Mouse (Mus musculus) urinary bladder, postnatal 25 days (tissue): ENCODE data around the gene Pcbp3.
"Not testable (repeated sequence)": the region's sequence is repeated elsewhere in the genome, so short reads cannot be mapped to it uniquely, and the experiment has no call there.

Experiments used
- DNase-seq: peaks from one replicate; pipeline ENCODE4 v3.0.0; 2022; ENCODE audit warnings: low spot score

The Pcbp3 gene

GRCm38 (mm10) chr10:76801237-76801641 lies 160.4 kb downstream of the Pcbp3 start:
- no peak for DNase-seq

- DNase-seq: no peak
Observed at GRCm38 (mm10) chr10:76798751-76799585, 162.7 kb downstream of the Pcbp3 start.

- no peak for DNase-seq
Observed at GRCm38 (mm10) chr10:76794102-76794501, 167.6 kb downstream of the Pcbp3 start.

GRCm38 (mm10) chr10:76791475-76791874 lies 170.2 kb downstream of the Pcbp3 start:
- peak; percentile 17 for DNase-seq

GRCm38 (mm10) chr10:76789885-76790284 lies 171.8 kb downstream of the Pcbp3 start:
- no peak for DNase-seq

- DNase-seq: no peak
Observed at GRCm38 (mm10) chr10:76785312-76785711, 176.4 kb downstream of the Pcbp3 start.

GRCm38 (mm10) chr10:76779225-76779624 lies 182.5 kb downstream of the Pcbp3 start:
- DNase-seq: no peak

- no peak for DNase-seq
Observed at GRCm38 (mm10) chr10:76771624-76772023, 190.1 kb downstream of the Pcbp3 start.

- DNase-seq: no peak
Observed at GRCm38 (mm10) chr10:76771086-76771485, 190.6 kb downstream of the Pcbp3 start.

- no peak for DNase-seq
Observed at GRCm38 (mm10) chr10:76769581-76769980, 192.1 kb downstream of the Pcbp3 start.

GRCm38 (mm10) chr10:76766196-76766595 lies 195.5 kb downstream of the Pcbp3 start:
- no peak for DNase-seq

GRCm38 (mm10) chr10:76764927-76765326 lies 196.8 kb downstream of the Pcbp3 start:
- no peak for DNase-seq

GRCm38 (mm10) chr10:76763016-76763415 lies 198.7 kb downstream of the Pcbp3 start:
- DNase-seq: no peak

- no peak for DNase-seq
Observed at GRCm38 (mm10) chr10:76762411-76762810, 199.3 kb downstream of the Pcbp3 start.

- no peak for DNase-seq
Observed at GRCm38 (mm10) chr10:76759878-76760277, 201.8 kb downstream of the Pcbp3 start.

- DNase-seq: no peak
Observed at GRCm38 (mm10) chr10:76753640-76754039, 208.0 kb downstream of the Pcbp3 start.

- DNase-seq: not testable (repeated sequence)
Observed at GRCm38 (mm10) chr10:76744267-76744666, 217.4 kb downstream of the Pcbp3 start.

GRCm38 (mm10) chr10:76736764-76737163 lies 224.9 kb downstream of the Pcbp3 start:
- no peak for DNase-seq

GRCm38 (mm10) chr10:76734979-76735378 lies 226.7 kb downstream of the Pcbp3 start:
- DNase-seq: peak; percentile 80

GRCm38 (mm10) chr10:76733677-76734068 lies 228.0 kb downstream of the Pcbp3 start:
- peak; percentile 2 for DNase-seq

GRCm38 (mm10) chr10:76732881-76733676 lies 228.6 kb downstream of the Pcbp3 start:
- peak; percentile 66 for DNase-seq

- no peak for DNase-seq
Observed at GRCm38 (mm10) chr10:76732391-76732790, 229.3 kb downstream of the Pcbp3 start.

GRCm38 (mm10) chr10:76731621-76732239 lies 230.0 kb downstream of the Pcbp3 start:
- peak; percentile 7 for DNase-seq
